Mouse (Mus musculus) small intestine, adult 2 months (tissue): Measurements from ENCODE around the gene Omp.

Experiments
- CTCF ChIP-seq: fragments of 200-500 bp; IDR thresholded peaks from 2 replicates; pipeline ENCODE4 v1.5.1; 2012; ENCODE audit warnings: low read depth, mild to moderate bottlenecking, control low read depth, inconsistent platforms, low read length, moderate library complexity, mixed read lengths; ENCODE audit not compliant: insufficient replicate concordance, insufficient read length; ENCODE audit errors: extremely low read depth
- POLR2A ChIP-seq: fragments of 200-500 bp; IDR thresholded peaks from 2 replicates; pipeline ENCODE4 v1.6.1; 2012; ENCODE audit warnings: low read depth, mild to moderate bottlenecking, control low read depth, inconsistent platforms, low read length, moderate library complexity

DNA sequence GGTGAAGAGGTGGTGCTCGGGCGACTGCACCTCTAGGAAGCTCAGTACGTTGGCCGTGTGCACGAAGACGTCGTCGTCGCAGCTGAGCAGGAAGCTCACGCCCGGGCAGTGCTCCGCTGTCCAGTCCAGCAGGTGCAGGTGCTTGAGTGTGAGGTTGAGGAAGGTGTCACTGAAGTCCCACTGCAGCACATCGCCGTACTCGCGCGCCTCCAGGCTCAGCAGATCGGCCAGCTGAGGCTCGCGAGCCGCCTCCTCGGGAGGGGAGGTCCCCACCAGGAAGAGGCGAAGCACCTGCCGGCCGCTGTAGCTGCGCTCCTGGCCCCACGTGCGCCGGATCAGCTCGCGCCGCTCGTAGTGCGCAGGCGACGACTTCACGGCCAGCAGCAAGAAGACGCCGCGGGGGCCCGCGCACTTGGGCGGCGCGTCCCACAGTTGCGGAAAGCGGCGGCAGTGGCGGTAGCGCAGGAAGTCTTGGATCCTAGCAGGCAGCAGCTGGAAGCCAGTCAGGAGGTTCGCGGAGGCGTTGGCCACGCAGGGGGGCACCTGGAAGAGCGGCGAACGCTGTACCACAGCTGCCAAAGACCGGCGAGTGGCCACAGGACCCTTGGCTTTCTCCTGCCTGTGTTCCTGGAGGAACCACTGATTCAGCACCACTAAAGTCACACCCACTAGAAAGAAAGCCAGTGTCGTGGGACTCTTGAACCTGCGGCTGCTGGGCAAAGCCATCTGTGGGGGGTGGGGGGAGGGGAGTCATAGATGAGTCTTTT, 48.9 kb upstream of the Omp start:
- TF ChIP-seq CTCF (no peak), POLR2A (no peak)
